Mouse (Mus musculus): ENCODE measurements around the gene Grid1. TPM values are rescaled to one million over a fixed set of nuclear protein-coding genes. Genes with fewer than 3 reads are reported as not detected.

The Grid1 gene
- total RNA-seq, 2 experiments from 2014 or later, result 0.34 TPM; not detected in 1

DNA sequence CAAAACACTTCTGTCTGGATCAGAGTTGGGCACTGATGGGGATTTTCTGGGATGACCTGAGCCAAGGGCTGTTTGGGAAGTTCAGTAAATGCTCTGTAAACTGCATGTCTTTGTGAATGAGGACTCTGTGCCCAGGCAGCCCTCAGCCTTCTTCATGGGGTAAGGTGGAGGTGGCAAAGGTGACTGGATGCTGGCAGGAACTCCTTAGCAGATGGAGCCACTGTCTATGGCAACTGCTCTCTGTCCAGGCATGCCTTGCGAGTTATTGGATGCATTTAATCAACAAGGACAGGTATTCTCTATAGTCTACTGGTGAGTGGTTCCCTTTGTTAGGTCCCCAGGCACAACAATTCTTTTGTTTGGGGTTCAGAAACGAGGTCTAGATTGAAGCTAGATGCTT is 85.8 kb downstream of the Grid1 start:
- ATAC-seq (replicated peaks; ENCODE audit: low FRiP score, poor library complexity, severe bottlenecking), result no peak

DNA sequence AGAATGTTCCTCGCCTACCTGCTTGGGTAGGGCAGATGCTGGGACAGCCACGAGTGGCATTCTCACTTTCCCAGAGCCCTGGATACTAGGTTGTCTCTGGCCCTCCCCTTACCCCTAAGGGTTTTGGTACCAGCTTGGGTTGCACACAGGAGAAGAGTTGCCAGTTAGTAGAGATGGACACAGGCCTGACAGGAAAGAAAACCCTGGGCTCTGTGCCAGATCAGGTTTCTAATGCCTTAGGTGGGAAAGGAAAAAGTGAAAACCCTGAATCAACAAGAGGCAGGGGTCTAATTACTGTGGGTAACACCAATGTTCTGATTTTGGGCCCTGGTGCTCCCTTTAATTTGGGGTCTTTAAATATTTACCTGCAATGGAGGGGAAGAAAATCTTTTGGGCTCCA is 88.5 kb downstream of the Grid1 start:
- no peak for ATAC-seq (replicated peaks; ENCODE audit: low FRiP score, poor library complexity, severe bottlenecking)

DNA sequence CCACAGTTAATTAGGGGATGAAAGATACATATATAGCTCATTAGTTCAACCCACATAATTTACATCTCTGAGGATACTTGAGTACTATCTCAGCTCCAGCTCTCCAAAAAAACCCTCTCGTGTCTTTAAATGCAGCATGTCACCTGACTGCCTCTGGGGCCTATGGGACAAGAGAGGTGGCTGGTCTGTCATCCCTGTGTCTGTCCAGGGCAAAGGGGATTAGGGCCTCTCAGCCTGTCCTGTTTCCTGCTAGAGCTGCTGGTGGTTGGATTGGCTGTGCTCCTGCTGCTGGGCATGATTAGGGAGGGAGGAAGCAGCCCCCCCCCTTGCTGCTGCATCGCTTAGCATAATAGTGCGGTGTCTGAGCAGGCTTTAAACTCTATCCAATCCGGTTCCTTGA is 88.9 kb downstream of the Grid1 start:
- ATAC-seq (replicated peaks; ENCODE audit: low FRiP score, poor library complexity, severe bottlenecking), result no peak

DNA sequence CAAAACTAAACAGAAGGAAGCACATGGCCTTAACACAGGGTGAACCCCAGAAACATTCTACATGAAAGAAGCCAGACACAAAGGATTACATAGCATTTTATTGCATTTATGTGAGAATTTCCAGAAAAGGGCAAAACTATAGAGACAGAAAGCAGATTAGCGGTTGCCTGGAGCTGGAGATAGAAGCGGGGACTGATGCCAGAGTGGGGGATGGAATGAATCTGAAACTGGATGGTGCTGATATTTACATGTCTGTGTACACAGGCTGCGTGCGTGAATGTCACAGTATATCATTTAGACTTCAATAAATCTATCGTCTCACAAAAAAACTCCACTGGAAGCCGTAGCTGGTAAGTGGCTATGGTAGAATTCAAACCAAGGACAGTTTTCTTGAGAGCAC is 96.4 kb downstream of the Grid1 start:
- ATAC-seq (replicated peaks; ENCODE audit: low FRiP score, poor library complexity, severe bottlenecking), result no peak

DNA sequence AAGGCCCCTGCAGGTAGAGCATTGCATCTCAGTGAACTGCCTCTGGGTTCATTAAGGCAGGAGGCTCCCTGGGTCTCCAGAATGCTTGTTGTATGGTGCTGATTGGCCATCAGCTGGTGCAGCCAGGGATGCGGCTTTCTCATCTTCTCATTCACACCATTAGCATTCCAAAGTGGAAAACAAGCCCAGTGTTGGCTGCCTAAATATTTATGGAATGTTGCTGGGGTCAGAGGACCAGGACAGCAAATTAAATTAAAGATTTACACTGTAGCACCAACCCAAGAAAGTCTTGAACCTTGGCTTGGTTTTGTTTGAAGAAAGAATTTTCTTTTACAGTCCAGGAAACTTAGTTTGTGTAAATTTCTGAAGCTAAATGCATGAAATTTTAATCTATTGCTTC is 97.2 kb downstream of the Grid1 start:
- no peak for ATAC-seq (replicated peaks; ENCODE audit: low FRiP score, poor library complexity, severe bottlenecking)

DNA sequence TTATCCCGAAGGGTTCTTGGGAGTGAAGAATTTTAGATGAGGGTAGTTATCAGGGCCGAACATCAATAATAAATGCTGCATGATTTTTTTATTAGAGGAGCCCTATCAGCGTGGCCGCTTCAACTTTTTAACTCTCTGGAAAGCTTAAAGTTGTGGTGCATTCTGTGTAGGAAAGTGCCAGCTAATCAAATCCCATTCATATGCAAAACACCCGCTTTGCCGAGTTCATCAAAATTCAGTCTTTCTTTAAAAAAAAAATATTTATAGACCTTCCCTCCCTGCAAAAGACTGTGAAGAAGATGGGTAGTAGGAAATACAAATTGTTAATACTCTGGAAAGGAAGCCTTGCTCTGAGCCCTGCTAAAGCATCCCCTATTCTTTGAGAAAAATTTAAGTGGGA is 99.3 kb downstream of the Grid1 start:
- ATAC-seq (replicated peaks; ENCODE audit: low FRiP score, poor library complexity, severe bottlenecking), result no peak

DNA sequence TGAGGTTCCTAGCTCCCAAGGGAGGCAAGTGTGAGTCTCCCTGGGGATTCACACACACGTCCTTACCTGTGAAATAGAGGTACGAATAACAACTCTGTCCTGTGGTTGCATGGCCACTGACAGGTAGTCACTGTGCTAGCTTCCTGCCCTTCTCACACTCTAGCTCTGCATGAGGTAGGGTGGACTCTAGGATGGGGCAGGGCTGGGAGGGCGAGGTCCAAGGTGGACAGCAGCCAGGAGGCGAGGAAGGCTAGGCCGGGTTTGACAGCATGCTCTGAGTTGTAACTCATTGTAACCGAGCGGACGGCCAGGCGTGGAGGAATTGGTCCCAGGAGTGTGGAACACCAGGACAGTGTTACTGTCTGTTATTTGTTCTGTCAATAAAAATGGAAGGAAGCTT is 101.4 kb downstream of the Grid1 start:
- ATAC-seq (replicated peaks; ENCODE audit: low FRiP score, poor library complexity, severe bottlenecking), result no peak

DNA sequence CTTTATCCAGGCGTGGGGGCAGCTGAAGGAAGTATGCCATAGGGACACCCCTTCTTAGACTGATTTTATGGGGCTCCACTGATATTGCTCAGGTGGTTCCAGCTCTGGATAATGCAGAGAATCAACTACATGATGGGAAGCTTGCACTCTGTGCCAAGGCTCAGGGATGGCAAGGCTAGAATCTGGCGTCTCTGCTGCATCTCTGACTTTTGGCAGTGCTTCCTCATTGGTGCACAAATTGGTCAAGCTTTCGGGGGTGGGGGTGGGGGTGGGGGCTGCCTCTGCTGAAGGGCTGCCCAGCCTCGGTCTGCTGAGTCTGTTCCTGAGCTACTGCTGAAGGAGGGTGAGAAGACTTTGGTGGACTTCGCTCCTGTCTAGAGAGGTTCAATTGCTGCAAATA is 105.1 kb downstream of the Grid1 start:
- no peak for ATAC-seq (replicated peaks; ENCODE audit: low FRiP score, poor library complexity, severe bottlenecking)

DNA sequence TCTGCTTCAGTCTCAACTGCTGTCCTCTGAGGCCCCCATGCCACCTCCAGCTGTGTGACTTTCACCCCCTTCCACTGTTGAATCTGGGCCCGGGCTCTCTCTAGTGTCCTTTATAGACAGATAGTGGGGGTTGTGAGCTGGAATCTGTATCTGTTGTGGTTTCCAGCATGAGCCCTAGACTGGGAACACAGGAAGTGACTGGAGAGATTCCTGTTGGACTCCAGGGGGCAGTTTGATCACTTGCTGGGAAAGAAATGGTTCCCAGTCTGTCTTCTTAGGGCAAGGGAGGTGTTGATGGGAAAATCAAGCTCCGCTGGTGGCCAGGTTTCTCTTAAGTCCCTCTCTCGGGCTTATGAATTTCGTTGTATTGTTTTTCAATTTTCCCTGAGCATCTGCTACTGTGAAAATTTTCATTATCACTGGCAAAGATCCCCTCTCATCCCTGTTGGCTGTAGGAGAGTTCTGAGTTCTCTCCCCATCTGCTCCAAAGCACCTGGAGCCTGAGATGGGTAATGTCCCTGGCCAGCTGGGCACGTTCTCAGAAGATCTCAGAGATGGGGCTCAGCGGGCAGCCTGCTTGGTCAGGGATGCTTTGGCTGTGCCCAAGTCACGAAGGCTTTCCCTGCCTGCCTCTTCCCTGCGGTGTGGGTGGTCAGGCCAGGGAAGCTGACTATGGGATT is 110.3 kb downstream of the Grid1 start:
- no peak for ATAC-seq (replicated peaks; ENCODE audit: low FRiP score, poor library complexity, severe bottlenecking)

DNA sequence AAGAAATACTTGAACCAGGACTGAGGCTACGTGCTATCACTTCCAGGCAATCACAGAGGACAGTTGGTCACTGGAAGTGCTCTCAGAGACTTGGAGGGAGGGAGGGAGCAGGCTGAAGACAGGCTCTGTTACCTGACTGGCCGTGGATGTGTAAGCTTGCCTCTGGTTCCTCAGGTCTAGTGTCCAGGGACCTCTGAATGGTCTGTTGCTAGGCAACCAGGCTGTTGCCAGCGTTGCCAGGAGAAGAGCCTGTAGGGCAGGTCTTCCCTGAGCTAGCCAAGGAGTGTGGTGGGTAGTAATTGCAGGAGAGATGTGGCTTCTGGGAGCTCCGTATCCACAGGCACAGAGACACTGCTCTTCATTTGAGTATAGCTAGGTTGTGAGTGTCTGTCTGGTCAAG is 113.3 kb downstream of the Grid1 start:
- no peak for ATAC-seq (replicated peaks; ENCODE audit: low FRiP score, poor library complexity, severe bottlenecking)

DNA sequence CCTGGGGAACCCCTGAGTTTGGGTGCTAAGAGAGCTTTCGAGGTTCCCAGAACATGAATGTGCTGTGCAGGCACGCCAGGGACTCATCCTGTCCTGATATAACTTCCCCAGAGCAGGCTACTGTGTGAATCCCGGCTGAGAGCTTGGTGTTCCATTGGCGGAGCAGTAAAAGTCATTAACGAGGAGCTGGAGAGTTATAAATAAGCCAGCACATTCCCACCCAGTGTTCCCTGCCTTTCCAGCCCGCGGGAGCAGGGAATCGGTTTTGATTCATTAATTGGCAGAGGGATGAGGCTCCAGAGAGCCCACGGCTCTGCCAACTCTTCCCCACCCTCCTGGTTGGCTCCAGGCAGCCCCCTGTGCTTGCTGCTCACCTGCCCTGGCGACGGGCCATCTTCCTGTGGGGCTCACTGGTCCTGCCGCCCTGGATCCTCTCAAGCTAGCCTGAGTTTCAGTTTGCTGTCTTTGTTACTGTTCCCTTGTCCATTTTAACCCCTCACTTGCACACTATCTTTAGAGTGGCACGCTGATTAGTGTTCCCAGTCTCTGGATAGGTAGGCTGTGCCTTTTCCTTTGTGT is 116.4 kb downstream of the Grid1 start:
- no peak for ATAC-seq (replicated peaks; ENCODE audit: low FRiP score, poor library complexity, severe bottlenecking)

DNA sequence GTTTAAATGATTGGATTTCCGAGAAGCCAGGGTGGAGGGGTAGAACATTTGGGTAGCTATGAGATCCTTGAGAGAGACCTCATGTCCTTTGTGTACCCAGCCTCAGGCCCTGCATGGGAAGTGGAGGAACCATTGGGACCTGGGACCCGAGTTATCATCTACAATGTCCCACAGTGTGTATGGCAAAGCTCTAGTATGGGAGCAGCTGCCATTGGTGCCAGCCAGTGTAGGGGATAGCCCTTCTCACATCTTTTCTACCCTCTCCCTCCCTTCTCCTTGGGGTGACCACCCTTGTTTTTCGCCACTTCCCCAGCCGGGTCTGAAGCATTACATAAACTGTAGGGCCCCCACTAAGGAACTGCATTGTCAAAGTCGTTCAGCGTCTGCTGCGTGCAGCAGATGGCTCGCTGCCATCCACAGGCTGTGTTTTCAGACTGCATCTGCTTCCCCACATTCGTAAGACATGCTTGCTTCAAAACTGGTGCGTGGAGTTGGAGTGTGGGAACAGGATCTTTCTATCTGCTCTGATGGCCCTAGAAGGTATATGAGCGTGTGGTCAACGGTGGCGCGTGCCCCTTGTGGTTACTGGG is 124.6 kb downstream of the Grid1 start:
- no peak for ATAC-seq (replicated peaks; ENCODE audit: low FRiP score, poor library complexity, severe bottlenecking)

DNA sequence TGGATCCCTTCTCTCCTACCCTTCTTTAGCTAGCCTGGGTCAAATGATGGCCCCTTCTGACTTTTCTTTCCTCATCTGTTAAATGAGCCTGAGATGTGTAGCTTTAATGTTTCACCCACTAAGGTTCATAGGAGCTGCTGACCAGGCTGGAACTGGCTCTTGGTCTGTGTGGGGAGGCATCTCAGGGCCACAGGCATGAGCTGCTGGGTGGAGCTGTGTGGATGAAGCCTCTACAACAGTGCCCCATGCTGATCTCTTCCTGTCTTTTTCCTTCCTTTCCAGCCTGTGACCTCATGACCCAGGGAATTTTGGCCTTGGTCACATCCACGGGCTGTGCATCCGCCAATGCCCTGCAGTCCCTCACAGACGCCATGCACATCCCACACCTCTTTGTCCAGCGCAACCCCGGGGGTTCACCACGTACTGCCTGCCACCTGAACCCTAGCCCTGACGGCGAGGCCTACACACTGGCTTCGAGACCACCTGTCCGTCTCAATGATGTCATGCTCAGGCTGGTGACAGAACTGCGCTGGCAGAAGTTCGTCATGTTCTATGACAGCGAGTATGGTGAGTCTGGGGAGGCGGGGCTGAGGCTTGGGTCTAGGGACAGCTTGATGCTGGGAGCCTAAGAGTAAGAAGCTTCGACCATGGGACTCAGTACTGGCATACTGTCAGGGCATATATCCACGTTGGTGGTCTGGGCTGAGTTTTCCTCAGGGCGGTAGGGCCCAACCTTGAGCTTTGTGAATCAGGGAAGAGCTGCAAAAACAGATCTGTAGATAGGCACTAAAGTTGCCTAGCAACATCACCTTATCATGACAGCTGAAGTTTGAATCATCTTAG is 125.8 kb downstream of the Grid1 start:
- ATAC-seq (replicated peaks; ENCODE audit: low FRiP score, poor library complexity, severe bottlenecking), result no peak

DNA sequence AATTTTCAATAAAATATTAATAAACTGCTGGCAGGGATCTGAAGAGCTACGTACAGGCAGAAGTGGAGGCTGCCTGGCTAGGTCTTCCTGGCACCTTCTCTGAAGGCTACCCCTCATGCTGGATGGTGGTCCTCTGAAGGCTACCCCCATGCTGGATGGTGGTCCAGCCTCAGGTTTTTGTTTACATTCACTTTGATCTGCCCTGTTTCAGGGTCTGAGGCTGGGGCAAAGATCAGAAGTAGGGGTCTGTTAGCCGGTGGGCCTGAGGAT is 126.3 kb downstream of the Grid1 start:
- ATAC-seq (replicated peaks; ENCODE audit: low FRiP score, poor library complexity, severe bottlenecking), result no peak

DNA sequence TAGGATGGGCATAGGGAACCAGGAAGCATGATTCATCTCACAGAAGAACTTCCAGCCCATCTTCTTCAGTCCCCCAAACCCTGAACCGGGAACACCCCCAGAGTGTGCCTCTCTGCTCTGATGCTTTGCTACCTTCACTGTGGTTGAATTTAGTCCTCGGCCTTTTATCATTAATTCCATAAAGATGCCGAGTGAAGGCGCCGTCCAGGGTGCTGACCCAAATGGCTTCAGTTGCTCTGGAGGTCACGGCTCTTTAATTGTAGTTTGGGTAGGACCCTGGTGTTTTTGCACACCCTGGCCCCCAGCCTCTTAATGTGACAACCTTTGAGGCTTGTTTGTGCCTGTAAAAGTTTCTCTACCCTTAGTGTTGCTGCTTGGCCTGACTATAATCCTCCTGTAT is 128.3 kb downstream of the Grid1 start:
- no peak for ATAC-seq (replicated peaks; ENCODE audit: low FRiP score, poor library complexity, severe bottlenecking)

DNA sequence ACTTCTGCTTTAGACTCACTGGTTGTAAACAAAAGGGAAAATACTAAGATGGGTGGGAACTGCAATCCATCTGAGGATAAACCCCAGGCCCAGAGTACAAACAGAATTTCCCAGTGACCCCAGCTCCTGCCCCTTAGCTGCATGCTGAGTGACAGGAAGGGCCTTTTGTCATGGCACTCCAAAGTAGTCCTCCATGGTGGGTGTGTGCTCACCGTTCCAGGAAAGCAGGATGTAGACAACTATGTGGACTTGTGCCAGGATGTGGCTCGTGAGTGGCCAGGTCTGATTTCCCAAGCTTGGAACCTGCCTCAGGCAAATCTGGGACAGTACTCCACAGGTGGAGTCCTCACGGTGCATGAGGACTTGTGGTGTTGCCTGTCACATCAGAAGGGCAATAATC is 132.4 kb downstream of the Grid1 start:
- no peak for ATAC-seq (replicated peaks; ENCODE audit: low FRiP score, poor library complexity, severe bottlenecking)

DNA sequence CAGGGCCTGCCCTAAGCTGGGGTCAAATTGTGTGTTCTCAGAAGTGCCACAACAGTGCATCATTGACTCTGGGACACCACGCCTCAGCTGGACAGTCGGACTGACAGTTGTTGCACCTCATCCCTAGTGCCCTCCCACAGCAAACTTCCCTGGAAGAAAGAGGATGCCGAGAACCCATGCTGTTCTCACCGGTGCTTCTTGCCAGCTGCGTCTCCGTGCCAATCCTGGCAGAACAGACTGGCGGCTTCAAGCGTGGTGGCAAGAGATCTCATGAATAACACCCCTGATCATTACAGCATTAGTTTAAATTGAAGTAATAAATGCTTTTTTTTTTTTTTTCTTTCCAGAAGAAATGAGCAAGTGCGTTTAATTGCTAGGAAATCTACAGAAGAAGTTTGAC is 133.7 kb downstream of the Grid1 start:
- ATAC-seq (replicated peaks; ENCODE audit: low FRiP score, poor library complexity, severe bottlenecking), result no peak

DNA sequence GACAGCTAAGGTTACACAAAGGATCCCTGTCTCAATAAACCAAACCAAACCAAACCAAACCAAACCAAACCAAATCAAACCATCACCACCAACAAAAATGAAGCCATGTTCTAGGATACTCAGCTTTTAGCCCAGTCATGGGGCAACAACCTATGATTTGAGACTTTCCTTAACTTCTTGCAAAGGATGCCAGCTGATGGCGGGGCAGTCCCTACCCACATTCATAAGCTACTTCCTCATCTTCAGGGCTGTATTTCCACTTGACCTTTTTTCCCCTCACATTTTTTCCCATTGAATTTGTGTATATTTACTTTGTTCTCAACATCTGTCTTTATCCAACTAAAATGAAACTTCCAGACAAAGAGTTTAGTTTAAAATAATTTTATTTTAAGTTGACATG is 135.8 kb downstream of the Grid1 start:
- no peak for ATAC-seq (replicated peaks; ENCODE audit: low FRiP score, poor library complexity, severe bottlenecking)

DNA sequence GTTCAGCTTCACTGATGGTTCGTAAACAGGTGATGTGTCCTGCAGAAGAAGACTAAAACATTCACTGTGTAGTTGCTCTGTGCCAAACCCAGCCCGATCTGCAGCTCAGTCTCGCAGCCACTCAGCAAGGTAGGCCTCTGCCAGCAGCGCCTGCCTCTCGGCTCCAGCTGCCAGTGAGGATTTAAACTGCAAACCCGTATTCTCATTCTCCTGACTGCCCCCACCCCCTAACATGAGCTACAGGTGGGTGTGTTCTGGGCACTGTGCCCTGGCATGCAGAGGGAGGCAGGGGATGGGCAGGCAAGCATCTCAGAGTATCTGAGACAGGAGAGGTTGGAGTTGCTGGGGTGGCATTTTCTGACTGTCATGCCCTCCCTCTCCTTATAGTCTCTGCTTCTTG is 140.3 kb downstream of the Grid1 start:
- no peak for ATAC-seq (replicated peaks; ENCODE audit: low FRiP score, poor library complexity, severe bottlenecking)

DNA sequence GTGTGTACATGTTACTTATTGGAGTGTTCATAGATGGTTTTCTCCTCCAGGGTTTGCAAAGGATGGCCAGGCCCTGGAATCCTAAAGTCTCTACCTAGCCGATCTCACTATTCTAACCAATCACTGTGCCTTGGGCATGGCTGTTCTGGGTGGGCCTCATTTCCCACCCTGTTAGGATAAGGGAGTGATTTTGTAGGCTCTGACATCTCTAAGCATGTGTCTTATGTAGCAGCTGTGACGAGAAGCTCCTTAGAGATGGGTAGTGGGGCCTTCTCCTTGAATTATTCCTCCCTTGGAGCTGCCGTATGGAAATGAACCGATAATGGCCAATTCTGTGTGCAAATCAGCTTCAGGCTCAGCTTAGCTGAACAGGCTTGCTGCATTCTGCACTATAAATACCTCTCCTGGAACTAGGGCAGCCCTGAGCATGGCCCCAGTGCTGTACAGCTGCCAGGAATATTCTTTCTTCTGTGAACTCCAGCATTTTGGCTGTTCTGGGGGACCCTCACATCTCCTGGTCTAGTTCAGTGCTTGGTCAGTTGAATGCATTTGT is 143.8 kb downstream of the Grid1 start:
- no peak for ATAC-seq (replicated peaks; ENCODE audit: low FRiP score, poor library complexity, severe bottlenecking)
